Mouse (Mus musculus) intestine, embryonic 16.5 days (tissue): ENCODE data around the gene 1110051M20Rik. TPM values are rescaled to one million over a fixed set of nuclear protein-coding genes. Genes with fewer than 3 reads are reported as not detected.
A peak's percentile ranks its signal among the peaks of the same experiment; 100 is the strongest.

Experiments
- ATAC-seq: fragments of 200-750 bp; cut with Nextera tagmentation; 2 replicates; pipeline ENCODE4 v1.8.0; 2017; ENCODE audit warnings: moderate TSS enrichment, moderate library complexity
- H3K27ac ChIP-seq: fragments of 300-500 bp; sonication (generic); 2 replicates; pipeline ENCODE4 v1.5.1; 2014; ENCODE audit warnings: mild to moderate bottlenecking, low read length
- H3K27me3 ChIP-seq: fragments of 300-500 bp; sonication (generic); replicated peaks from 2 replicates; pipeline ENCODE4 v1.6.1; 2014; ENCODE audit warnings: low read length, control low read depth, mixed read lengths; ENCODE audit not compliant: control insufficient read depth, insufficient read depth
- H3K36me3 ChIP-seq: fragments of 300-500 bp; sonication (generic); 2 replicates; pipeline ENCODE4 v1.6.1; 2014; ENCODE audit warnings: low read length, control low read depth; ENCODE audit not compliant: control insufficient read depth, insufficient read depth
- H3K4me1 ChIP-seq: fragments of 300-500 bp; sonication (generic); 2 replicates; pipeline ENCODE4 v1.6.1; 2014; ENCODE audit warnings: low read length, control low read depth, mixed read lengths; ENCODE audit not compliant: control insufficient read depth, insufficient read depth
- H3K4me2 ChIP-seq: fragments of 300-500 bp; sonication (generic); 2 replicates; pipeline ENCODE4 v1.6.1; 2014; ENCODE audit warnings: low read depth, low read length, control low read depth
- H3K4me3 ChIP-seq: fragments of 300-500 bp; sonication (generic); 2 replicates; pipeline ENCODE4 v1.5.1; 2014; ENCODE audit warnings: mild to moderate bottlenecking, low read length
- H3K9ac ChIP-seq: fragments of 300-500 bp; sonication (generic); 2 replicates; pipeline ENCODE4 v1.6.1; 2014; ENCODE audit warnings: low read depth, low read length
- H3K9me3 ChIP-seq: fragments of 300-500 bp; sonication (generic); 2 replicates; pipeline ENCODE4 v1.6.1; 2016; ENCODE audit warnings: low read length, control low read depth; ENCODE audit not compliant: control insufficient read depth
- WGBS: fragments of 180-500 bp; shearing (Covaris S2); extraction: QIAGEN DNeasy Blood & Tissue Kit; methylation state at CpG from one replicate; pipeline ENCODE4 v1.1.7; 2014; 5-methylcytosine and 5-hydroxymethylcytosine counted together
- polyA plus RNA-seq: library from polyadenylated mRNA; unstranded; fragments of >200 nt; fragmentation: Nextera tagmentation; extraction: Ambion mirVana; gene quantifications from 2 replicates; pipeline ENCODE4 v1.2.1, GENCODE M21; 2015

The 1110051M20Rik gene
- polyA plus RNA-seq, 1 experiment from 2014 or later, result 36.0 TPM

DNA sequence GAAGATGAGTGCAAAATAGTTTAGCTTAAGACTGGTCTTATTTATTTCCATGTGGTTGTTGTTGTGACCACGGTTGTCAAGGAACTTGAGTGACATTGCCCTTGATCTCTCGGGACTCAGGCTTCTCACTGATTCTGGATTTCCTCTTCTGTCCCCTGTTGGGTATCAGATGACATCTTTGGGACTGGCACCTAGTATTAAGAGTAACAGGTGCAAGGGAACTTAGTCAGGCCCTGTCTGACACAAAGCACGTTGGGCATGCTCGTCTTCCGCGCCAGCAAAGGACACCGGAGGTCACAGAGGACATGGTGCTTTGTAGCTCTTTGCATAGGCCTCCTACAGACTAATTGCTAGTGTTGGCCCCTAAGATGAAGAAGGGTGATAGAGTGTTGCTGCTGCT is 16.3 kb upstream of the 1110051M20Rik start:
- H3K4me1 ChIP-seq, result peaks cover 35% of the 10 kb centered on the region
- peak overlapping the region; percentile 75; the same call in 1 of the 2 replicates for H3K27ac ChIP-seq
- no peak for ATAC-seq
- no peaks in the 10 kb centered on the region for H3K9me3 ChIP-seq
- no peak overlapping the region for H3K9ac ChIP-seq
- no peaks in the 10 kb centered on the region; the same call in 1 of the 2 replicates for H3K36me3 ChIP-seq
- no peak overlapping the region for H3K4me3 ChIP-seq
- H3K4me2 ChIP-seq, result no peak overlapping the region; the same call in 1 of the 2 replicates
- WGBS, result 74% methylated on average over 7 of the region's 7 CpGs
- H3K27me3 ChIP-seq, result no peaks in the 10 kb centered on the region

DNA sequence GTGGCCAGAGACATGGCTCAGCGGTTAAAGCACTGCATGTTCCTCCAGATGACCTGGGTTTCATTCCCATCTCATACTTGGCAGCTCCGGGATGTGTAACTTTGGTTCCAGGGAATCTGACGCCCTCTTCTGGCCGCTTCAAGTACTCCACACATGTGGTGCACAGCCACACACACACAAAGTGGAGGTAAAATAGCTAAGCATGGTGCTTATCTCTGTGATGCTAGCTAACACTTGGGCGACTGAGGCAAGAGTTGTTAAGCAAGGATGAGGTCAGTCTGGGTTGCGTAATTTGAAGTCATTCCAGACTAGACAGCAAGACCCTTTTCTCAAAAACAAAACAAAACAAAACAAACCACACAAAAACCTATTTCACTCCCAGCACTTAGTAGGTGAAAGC is 15.6 kb upstream of the 1110051M20Rik start:
- Histone ChIP-seq H3K36me3 (no peaks in the 10 kb centered on the region; the same call in 1 of the 2 replicates), H3K27me3 (no peaks in the 10 kb centered on the region), H3K9me3 (no peaks in the 10 kb centered on the region), H3K4me1 (peaks cover 35% of the 10 kb centered on the region), H3K4me3 (no peak overlapping the region; the same call in 1 of the 2 replicates), H3K9ac (no peak overlapping the region), H3K27ac (no peak overlapping the region), H3K4me2 (no peak overlapping the region)
- WGBS, result 95% methylated on average over 6 of the region's 6 CpGs
- no peak for ATAC-seq

DNA sequence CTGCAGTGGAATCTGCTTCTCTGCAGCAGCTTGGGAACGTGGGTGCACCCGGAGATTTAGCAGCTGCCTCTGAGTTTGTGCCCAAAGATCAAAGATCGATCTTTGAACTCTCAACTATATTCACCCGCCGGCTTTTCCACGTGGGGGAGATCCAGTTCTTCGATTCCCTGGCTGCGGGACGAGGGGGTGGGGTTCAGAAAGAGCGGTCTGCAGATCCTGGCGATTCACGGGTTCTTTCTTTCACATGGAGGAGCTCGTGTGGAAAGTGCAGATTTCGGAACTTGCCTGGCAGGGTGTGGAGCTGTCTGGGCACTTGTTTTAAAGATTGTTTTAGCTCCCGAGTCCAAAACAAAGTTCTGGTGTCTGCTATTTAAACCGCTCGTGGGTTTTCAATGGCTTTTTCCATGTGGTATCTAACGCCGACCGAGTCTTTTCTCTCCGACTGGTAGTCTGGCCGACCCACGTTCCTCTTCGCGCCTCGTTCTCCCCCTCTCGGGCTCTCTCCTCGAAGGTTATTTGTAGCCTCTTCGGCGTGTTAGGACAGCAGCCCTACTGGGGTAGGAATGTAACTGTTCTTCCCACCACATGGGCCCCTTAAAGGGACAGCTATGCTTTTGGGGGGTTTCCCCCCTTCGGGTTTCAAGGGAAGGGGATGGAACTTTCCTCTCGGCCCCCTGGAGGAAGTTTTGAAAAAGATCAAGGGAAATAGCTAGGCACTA is 14.3 kb upstream of the 1110051M20Rik start:
- Histone ChIP-seq H3K4me3 (peak overlapping the region; percentile 79), H3K4me2 (peak overlapping the region; percentile 82), H3K27ac (peak overlapping the region; percentile 93), H3K27me3 (no peaks in the 10 kb centered on the region), H3K9ac (peak overlapping the region; percentile 90), H3K9me3 (no peaks in the 10 kb centered on the region), H3K4me1 (peaks cover 35% of the 10 kb centered on the region), H3K36me3 (no peaks in the 10 kb centered on the region; the same call in 1 of the 2 replicates)
- ATAC-seq, result peak; percentile 34
- WGBS, result under 1% methylated on average over 32 of the region's 32 CpGs

DNA sequence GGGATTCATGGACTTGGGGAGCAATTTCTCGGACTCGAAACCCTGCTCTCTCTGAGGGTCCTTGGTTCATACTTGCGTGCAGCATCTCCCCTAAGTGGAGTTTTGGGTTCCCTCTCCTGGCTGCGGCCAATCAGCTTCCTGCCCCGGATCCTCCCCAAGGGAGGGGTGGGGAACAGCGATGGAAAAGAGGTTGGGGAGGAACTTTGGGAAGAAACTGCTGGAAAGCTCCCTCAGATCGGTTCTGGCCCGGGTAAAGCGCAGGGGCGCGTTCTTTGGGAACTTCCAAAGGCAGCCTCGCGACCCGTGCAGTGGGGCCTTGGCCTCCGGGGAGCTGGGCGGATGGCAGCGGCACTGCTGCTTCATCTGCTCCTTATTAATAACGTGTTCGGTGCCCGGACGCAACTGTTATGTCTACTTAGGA is 13.8 kb upstream of the 1110051M20Rik start:
- Histone ChIP-seq H3K27me3 (no peaks in the 10 kb centered on the region), H3K27ac (peak overlapping the region; percentile 93), H3K4me2 (peak overlapping the region; percentile 82), H3K9ac (peak overlapping the region; percentile 90), H3K4me3 (peak overlapping the region; percentile 79), H3K9me3 (no peaks in the 10 kb centered on the region), H3K4me1 (peaks cover 31% of the 10 kb centered on the region), H3K36me3 (no peaks in the 10 kb centered on the region; the same call in 1 of the 2 replicates)
- 0% methylated on average over 21 of the region's 21 CpGs for WGBS
- ATAC-seq, result peak; percentile 41

DNA sequence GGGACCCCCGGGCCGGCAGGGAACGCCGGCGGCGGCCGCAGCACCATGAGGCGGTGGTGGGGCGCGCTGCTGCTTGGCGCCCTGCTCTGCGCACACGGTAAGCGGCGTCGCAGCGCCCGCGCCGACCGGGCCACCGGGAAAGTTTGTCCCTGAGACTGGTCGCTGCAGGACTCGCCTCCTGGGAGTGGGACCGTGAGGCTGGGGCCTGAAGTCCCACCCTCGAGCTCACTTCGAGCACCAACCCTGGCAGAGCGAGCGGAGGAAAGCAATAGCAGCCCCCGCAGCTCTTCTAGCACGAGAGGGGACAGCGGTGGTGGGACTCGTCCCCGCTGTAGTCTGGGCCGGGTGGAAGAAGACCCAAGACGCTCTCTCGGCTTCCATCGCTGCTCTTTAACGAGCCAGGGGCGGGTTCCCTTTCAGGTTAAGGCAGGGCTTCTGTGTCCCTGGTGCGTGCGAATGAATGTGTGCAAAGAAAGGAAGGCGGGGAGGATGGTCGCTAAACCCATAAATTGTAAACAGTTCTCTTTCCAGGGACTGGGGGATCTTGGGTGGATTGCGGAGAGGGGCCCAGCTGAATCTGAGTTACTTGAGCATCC is 13.2 kb upstream of the 1110051M20Rik start:
- Histone ChIP-seq H3K4me3 (peak overlapping the region; percentile 79), H3K27ac (peak overlapping the region; percentile 93), H3K4me1 (peaks cover 26% of the 10 kb centered on the region), H3K36me3 (no peaks in the 10 kb centered on the region; the same call in 1 of the 2 replicates), H3K9me3 (no peaks in the 10 kb centered on the region), H3K4me2 (peak overlapping the region; percentile 82), H3K9ac (peak overlapping the region; percentile 90), H3K27me3 (no peaks in the 10 kb centered on the region)
- peak; percentile 40 for ATAC-seq
- under 1% methylated on average over 35 of the region's 45 CpGs for WGBS

DNA sequence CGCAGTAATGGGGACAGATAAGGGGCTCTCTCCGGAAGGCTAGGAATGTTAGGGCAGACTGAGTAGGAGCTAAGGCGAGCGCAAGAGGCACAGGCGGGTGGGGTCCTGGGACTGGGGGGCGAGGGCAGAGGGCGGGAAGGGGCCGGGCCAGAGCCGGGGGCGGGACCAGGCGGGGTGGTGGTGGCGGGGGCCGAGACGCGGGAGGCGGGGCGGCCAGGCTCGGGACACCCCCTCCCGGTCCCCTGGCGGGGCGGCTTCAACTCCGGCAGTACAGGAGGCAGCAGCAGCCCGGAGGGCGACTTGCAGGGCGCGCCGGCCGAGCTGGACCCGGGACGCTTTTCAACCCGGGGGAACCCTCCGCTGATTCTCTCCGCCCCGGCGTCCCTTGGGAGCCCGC is 12.8 kb upstream of the 1110051M20Rik start, which contains the start of gene Lrp4:
Lrp4 (plus strand) TSS at position 253 of the 397 bp plus-strand sequence.
- Histone ChIP-seq H3K4me3 (peak within 1 kb of the TSS; percentile 79), H3K9ac (peak within 1 kb of the TSS; percentile 90), H3K36me3 (no peaks in the 10 kb centered on the region; the same call in 1 of the 2 replicates), H3K27me3 (no peaks in the 10 kb centered on the region), H3K4me1 (peaks cover 23% of the 10 kb centered on the region), H3K4me2 (peak within 1 kb of the TSS; percentile 82), H3K9me3 (no peaks in the 10 kb centered on the region), H3K27ac (peak within 1 kb of the TSS; percentile 93)
- ATAC-seq, result peak; percentile 65
- under 1% methylated on average over 34 of the region's 36 CpGs for WGBS

DNA sequence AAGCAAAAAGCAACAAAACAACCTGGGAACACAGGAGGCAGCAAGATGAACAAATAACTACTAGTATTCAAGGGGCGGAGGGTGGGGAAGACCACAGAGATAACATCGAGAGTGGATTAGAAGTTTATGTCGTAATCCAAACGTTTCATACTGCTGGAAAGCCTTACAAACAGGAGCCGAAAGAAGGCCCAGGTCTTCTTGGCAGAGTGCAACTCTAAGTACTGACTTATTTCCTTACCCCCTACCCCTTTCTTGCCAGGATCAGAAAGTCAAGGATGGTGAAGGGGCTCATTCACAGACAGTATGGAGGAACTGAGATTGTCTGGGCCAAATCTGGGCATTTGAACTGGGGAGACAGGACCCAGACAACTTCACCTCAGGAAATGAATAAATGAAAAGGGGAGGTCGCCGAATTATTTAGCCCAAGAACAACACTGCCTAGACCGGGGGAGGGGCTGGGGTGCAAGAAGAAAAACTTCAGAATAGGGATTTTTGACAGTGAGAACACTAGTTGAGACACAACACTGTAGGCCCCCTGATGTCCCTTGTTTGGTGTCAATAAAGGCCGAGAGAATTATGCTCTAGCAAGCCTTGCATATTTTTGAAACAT is 12.1 kb upstream of the 1110051M20Rik start:
- Histone ChIP-seq H3K4me3 (peak overlapping the region; percentile 79), H3K4me1 (peaks cover 21% of the 10 kb centered on the region), H3K36me3 (no peaks in the 10 kb centered on the region; the same call in 1 of the 2 replicates), H3K4me2 (peak overlapping the region; percentile 82), H3K9me3 (no peaks in the 10 kb centered on the region), H3K9ac (peak overlapping the region; percentile 90), H3K27ac (peak overlapping the region; percentile 93), H3K27me3 (no peaks in the 10 kb centered on the region)
- ATAC-seq, result no peak
- WGBS, result 45% methylated on average over 9 of the region's 9 CpGs

DNA sequence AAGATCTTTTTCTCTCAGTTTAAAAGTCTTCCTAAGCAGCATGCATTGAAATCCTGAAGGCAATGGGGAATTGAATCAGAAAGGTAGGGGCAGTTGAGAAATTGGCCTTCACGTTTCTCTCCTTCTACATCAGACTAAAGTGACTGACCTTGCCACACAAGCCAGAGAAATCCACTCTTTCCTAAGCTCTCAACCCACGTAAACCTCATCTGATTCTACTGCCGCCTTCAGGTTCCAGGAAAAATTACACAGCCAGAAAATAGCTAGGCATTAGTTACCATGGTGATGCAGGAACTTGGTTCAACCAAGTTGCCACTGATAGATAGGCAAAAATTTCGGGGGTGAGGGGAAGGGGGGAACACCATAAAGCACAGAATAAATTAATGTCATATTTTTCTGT is 11.3 kb upstream of the 1110051M20Rik start:
- Histone ChIP-seq H3K4me2 (no peak overlapping the region), H3K27ac (no peak overlapping the region), H3K9ac (no peak overlapping the region), H3K27me3 (no peaks in the 10 kb centered on the region), H3K9me3 (no peaks in the 10 kb centered on the region), H3K36me3 (no peaks in the 10 kb centered on the region; the same call in 1 of the 2 replicates), H3K4me1 (peaks cover 13% of the 10 kb centered on the region), H3K4me3 (no peak overlapping the region)
- ATAC-seq, result no peak
- 5% methylated on average over 4 of the region's 4 CpGs for WGBS

DNA sequence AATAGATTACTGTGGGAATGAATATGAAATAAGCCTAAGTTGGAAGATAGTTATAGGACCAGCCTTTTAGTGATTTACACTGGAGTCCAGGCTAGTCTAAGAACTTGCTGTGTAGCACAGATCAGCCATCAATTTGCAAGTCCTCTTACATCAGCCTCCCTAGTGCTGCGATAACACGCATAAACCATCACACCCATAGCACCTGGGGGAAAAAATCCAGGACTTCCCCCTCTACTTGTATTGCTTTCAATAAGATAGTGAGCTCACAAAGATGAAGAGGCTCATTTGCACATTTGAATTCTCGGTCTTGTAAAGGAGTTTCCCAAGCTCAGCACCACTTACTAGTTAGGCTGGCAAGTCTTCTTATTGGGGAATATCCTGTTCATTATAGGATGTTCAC is 9.9 kb upstream of the 1110051M20Rik start:
- Histone ChIP-seq H3K27ac (no peak overlapping the region), H3K9ac (no peak overlapping the region), H3K4me3 (no peak overlapping the region), H3K4me2 (no peak overlapping the region), H3K36me3 (no peaks in the 10 kb centered on the region), H3K4me1 (peaks cover 12% of the 10 kb centered on the region), H3K9me3 (no peaks in the 10 kb centered on the region), H3K27me3 (no peaks in the 10 kb centered on the region)
- no peak for ATAC-seq
- 83% methylated on average over 3 of the region's 3 CpGs for WGBS
